Mouse (Mus musculus): ENCODE results near the gene Wasf2.
A peak's percentile ranks its signal among the peaks of the same experiment; 100 is the strongest.

The Wasf2 gene

DNA sequence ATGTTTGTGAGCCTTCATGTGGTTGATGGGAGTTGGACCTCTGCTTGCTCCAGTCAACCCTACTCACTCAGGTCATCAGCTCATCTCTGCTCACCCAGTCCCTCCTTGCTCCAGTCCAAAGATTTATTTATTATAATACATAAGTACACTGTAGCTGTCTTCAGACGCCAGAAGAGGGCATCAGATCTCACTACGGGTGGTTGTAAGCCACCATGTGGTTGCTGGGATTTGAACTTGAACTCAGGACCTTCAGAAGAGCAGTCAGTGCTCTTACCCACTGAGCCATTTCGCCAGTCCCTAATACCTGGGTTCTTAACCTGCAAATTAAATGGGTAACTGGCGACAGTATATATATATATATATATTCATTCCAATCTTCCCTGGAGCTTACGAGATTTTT, 105.1 kb downstream of the Wasf2 start:
- DNase-seq (ENCODE audit: low read depth, low spot score), result no peak

GRCm38 (mm10) chr4:133237911-133238310, 107.6 kb downstream of the Wasf2 start:
- no peak for DNase-seq (ENCODE audit: low read depth, low spot score)

DNA sequence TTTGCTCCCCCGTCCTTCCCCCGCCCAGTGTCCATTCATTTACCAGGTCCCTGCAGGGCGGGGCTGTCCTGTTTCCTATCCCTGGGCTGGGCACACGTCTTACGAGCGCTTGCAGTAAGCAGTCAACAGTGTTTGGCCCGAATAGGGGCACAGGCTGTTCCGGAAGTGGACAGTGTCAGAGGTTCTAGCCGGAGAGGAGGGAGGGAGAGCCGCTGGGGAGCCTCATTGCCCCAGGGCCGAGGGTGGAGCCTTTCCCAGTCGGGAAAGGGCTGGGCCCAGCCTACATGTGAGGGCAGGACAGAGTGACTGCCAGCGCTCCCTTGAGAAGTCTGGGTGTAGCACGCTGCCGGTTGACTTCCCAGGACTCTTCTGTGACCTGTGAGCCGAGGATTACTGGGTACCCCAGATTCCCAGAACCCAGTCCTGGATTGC, 110.2 kb downstream of the Wasf2 start, which contains the start of gene Map3k6:
Gene Map3k6 (plus strand): TSS at position 329 of the 432 bp plus-strand sequence.
- peak; percentile 27 for DNase-seq (ENCODE audit: low read depth, low spot score)

GRCm38 (mm10) chr4:133240934-133241908, 110.9 kb downstream of the Wasf2 start:
- peak; percentile 89 for DNase-seq (ENCODE audit: low read depth, low spot score)

DNA sequence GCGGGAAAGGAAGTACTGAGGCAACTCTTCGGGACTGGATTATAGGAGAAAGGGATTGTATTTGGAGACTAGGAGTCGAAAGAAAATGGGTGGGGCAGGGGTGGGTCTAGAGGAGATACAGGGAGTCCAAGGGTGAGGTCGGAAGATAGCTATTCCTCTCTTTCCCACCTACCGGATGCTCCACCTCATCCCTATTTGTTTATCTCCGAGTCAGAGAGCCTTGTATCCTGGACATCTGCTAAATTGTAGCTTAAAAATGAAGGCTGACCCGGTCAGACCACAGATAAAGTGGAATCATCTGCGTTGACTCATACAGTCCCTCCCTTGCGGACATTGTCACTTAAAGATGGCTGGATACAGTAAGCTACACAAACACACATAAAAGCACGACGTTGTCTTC, 111.6 kb downstream of the Wasf2 start:
- no peak for DNase-seq (ENCODE audit: low read depth, low spot score)

DNA sequence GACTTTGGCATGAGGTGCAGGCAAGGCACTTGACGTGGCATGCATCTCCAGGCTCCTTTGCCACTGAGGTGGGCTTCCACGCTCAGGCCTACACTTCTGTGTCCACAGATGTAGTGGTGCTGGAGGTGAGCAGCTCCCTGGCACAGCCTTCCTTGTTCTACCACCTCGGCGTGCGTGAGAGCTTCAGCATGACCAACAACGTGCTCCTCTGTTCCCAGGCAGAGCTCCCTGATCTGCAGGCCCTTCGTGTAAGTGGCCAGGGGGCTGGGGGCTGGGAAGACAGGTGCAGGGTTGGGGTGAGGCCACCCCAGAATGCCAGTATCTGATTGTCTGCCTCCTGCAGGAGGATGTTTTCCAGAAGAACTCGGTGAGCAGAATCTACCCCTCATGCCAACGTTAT, 112.4 kb downstream of the Wasf2 start:
- no peak for DNase-seq (ENCODE audit: low read depth, low spot score)

DNA sequence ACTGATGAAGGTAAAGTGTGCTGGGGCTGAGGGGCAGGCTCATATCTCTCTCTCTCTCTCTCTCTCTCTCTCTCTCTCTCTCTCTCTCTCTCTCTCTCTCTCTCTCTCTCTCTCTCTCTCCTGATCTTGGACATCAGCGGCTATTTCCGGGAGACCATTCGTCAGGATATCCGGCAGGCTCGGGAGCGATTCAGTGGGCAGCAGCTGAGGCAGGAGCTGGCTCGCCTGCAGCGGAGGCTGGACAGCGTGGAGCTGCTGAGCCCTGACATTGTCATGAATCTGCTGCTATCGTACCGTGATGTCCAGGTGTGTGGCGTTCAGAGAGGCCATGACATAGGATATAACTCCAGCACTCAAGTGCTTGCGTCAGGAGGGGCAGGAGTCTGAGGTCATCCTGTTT, 113.2 kb downstream of the Wasf2 start:
- DNase-seq (ENCODE audit: low read depth, low spot score), result no peak

DNA sequence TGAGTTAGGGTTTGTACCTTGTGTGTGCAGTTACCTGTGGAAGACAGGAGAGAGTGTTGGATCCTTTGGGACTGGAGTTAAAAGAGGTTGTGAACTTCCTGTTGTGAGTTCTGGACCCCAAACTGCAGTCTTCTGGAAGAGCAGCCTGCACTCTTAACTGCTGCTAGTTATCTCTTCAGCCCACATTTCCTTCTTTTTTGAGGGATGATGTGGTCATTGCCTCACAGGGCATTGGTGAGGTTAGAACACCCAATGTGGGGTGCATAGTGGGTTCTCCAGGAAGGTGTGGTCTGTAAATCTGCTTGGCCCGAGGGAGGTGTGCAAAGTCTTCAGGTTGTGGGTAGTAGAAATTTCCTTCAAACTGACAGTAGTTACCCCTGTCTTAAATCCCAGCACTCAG, 114.0 kb downstream of the Wasf2 start:
- no peak for DNase-seq (ENCODE audit: low read depth, low spot score)

DNA sequence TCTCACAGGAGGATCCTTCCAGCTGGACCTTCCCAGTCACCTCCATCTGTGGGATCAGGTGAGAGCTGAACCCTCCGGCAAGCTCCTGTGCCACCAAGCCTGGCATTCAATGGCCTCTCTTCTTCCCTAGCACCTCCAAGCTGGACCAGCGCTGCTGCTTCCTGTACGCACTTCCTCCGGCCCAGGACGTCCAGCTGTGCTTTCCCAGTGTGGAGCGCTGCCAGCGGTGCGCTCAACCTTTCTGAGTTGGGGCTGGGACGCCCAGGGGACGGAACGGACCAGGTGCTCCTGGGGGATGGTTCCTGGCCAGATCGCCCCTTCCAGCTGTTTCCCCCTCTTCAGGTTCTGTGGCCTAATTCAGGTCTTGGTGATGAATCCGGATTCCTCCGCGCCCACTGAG, 116.8 kb downstream of the Wasf2 start:
- DNase-seq (ENCODE audit: low read depth, low spot score), result no peak

- DNase-seq (ENCODE audit: low read depth, low spot score), result no peak
Measured at GRCm38 (mm10) chr4:133247806-133248449, 117.6 kb downstream of the Wasf2 start.
